Mouse (Mus musculus) brain, embryonic 14.5 days (tissue): ENCODE results near the gene Fam198b. TPM values are rescaled to one million over a fixed set of nuclear protein-coding genes. Genes with fewer than 3 reads are reported as not detected.

Experiments used
- DNase-seq: peaks from one replicate; pipeline ENCODE4 v3.0.0-alpha.2; 2011; ENCODE audit warnings: low read depth
- CTCF ChIP-seq: fragments of 200-500 bp; IDR thresholded peaks from 2 replicates; pipeline ENCODE4 v1.5.1; 2012; ENCODE audit warnings: inconsistent platforms, mild to moderate bottlenecking, moderate library complexity, borderline replicate concordance; ENCODE audit not compliant: insufficient read depth, insufficient read length; ENCODE audit errors: extremely low read depth
- POLR2A ChIP-seq: fragments of 200-500 bp; IDR thresholded peaks from 2 replicates; pipeline ENCODE4 v1.6.1; 2012; ENCODE audit warnings: mild to moderate bottlenecking, inconsistent platforms, borderline replicate concordance; ENCODE audit not compliant: poor library complexity, insufficient read depth, insufficient read length, severe bottlenecking; ENCODE audit errors: extremely low read depth
- polyA plus RNA-seq: library from polyadenylated mRNA; depleted of rRNA; stranded (reverse); fragments of >200 nt; gene quantifications from 2 replicates; pipeline ENCODE4 v1.2.3, GENCODE M21; 2012

Gene Fam198b
- polyA plus RNA-seq, 1 experiment, result 2.6 TPM

GRCm38 (mm10) chr3:79864824-79865223, 19.5 kb upstream of the Fam198b start:
- TF ChIP-seq CTCF, result no peak
- TF ChIP-seq POLR2A, result no peak
- peak; percentile 52 for DNase-seq

- no peak for DNase-seq
- TF ChIP-seq CTCF, result no peak
Observed at GRCm38 (mm10) chr3:79866089-79866488, 18.2 kb upstream of the Fam198b start.

- TF ChIP-seq POLR2A (no peak), CTCF (no peak; the same call in 1 of the 2 replicates)
- DNase-seq, result peak; percentile 42
Observed at GRCm38 (mm10) chr3:79866526-79866925, 17.8 kb upstream of the Fam198b start.

GRCm38 (mm10) chr3:79867121-79867709, 17.1 kb upstream of the Fam198b start:
- no peak for TF ChIP-seq POLR2A
- TF ChIP-seq CTCF, result no peak
- peak; percentile 94 for DNase-seq

- TF ChIP-seq POLR2A (no peak), CTCF (no peak)
- no peak for DNase-seq
Observed at GRCm38 (mm10) chr3:79875471-79875870, 8.9 kb upstream of the Fam198b start.

- DNase-seq, result no peak
- no peak for TF ChIP-seq CTCF
- TF ChIP-seq POLR2A, result no peak
Observed at GRCm38 (mm10) chr3:79878350-79878749, 6.0 kb upstream of the Fam198b start.

GRCm38 (mm10) chr3:79879246-79879645, 5.1 kb upstream of the Fam198b start:
- peak; percentile 54 for DNase-seq
- no peak for TF ChIP-seq POLR2A
- no peak for TF ChIP-seq CTCF

GRCm38 (mm10) chr3:79881645-79882044, 2.7 kb upstream of the Fam198b start:
- no peak for DNase-seq
- no peak for TF ChIP-seq POLR2A
- no peak for TF ChIP-seq CTCF

- peak; percentile 59 for DNase-seq
- TF ChIP-seq CTCF (peak; percentile 77), POLR2A (no peak)
Observed at GRCm38 (mm10) chr3:79883092-79883491, 1.2 kb upstream of the Fam198b start.

- DNase-seq, result peak; percentile 71
- TF ChIP-seq POLR2A, result no peak
- peak; percentile 77 for TF ChIP-seq CTCF
Observed at GRCm38 (mm10) chr3:79884761-79885189, 442 bp downstream of the Fam198b start.

GRCm38 (mm10) chr3:79885686-79886356, 1.5 kb downstream of the Fam198b start:
- DNase-seq, result no peak
- TF ChIP-seq POLR2A, result no peak
- no peak for TF ChIP-seq CTCF
